Mouse (Mus musculus): Measurements from ENCODE around the gene Tmem238l. TPM values are rescaled to one million over a fixed set of nuclear protein-coding genes. Genes with fewer than 3 reads are reported as not detected.

The Tmem238l gene
- total RNA-seq, 2 experiments from 2014 or later, result not detected

DNA sequence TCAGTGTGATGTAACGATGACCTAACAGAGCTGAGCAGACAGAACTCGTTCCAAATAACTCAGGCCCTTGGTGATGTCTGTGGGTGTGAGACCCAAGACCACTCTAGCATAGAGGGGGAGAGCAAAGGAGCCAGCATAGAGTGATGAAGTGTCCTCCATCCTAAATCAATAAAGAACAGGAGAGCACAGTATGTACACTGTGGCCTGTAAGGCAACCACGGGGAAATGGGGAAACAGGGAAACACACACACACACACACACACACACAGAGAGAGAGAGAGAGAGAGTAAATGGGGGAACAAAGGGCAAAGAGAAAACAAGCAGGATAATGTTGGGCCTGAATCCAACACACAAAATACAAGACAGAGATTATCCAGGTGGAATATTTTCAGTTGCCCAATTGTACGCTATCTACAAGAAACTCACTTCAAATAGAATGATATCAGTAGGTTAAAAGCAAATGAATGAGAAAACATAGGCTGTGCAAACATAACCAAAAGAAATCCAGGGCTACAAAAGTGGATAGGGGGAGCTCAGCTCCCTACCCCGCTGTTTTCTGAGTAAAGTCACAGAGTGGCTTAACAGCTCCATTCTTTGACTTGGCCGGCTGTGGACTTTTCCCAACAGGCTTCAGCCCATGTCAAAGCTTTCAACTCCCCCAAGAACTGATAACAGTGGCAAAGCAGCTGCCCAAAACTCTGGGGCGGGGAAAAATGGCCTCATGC is 19.3 kb downstream of the Tmem238l start:
- DNase-seq (ENCODE audit: low spot score in 2 of 2), result no peak

DNA sequence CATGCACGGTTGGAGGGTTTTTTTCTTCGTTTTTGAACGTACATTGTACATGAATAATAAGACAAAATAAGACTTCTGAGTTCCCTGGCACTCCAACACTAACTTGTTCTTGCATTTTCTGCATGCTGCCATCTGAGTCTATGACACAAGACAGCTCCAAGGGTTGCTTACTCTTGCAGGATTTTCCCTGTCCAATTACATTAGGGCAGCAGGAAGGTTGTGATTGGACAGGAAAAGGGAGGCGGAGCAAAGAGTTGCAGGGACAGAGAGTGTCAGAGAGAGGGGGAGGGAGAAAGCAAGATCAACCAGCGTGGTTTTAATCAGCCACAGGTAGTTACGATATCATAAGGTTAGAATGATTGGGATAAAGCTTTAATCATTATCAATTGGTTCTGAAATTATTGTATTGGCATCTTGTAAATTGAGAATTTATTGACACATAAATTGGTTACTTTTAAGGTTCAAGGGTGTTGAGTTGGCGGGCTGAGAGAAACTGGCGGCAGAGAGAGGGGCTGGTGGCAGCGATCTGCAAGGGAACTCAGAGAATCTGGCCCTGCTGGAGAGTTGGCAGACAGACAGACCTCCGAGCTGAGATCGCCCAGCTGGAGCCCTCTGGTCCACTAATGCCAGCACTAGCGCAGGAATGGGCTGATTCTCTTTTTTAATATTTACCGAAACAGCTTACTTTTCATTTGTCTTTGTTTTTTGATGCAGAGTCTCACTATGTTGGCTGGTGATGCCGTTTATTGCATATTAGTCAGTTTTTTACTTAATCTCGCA is 25.1 kb downstream of the Tmem238l start:
- no peak for DNase-seq (ENCODE audit: low spot score in 2 of 2)

DNA sequence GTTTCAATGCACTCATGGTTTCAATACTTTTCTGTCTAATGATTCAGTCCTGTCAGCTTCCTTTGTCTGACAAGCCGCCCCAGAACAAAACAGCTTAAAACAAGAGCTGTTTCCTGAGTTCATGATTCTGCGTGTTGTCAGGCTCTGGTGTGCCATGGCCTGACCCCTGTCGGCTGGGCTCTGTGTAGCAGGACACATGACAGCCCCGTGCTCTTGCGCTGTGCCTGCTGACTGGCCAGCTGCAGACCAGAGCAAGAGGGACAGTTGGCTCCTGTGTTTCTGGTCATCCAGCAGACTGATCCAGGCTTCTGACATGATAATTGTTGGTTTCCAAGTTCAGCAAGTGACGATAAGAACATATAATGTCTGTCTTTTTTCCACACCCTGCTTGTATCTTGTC is 26.4 kb downstream of the Tmem238l start:
- DNase-seq (ENCODE audit: low spot score in 2 of 2), result no peak

DNA sequence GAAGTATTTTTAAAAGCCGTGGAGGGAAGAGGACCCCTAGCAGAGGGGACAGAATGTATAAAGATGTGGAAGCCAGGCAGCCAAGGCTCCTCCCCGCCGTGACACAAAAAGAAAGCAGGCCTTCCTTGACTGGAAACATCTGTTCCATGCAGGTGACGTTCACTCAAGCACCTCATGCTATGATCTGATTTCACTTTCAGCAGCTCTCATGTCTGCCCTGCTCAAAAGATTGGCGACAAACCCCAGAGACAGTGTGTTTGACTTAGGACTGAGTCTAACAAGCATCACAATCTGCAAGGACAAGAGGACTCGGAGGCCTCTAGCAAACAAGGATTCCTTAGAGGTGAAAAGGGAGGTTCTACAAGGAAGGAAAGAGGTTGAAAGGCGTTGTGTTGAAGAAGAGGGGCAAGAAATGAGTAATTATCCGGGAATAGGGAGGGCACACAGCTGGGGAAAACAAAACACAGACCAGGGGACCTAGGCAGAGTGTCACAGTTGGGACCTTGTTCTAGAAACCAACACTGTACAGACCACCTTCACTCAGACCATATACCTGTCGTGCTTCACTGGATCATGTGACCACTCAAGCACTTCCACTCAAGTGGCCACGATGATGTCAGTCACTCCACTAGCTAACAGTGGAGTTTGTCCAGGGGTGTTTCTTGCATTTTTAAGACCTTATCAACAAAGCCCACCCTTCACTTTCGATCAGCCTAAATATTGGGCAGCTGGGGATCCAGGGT is 27.2 kb downstream of the Tmem238l start:
- DNase-seq (ENCODE audit: low spot score in 2 of 2), result no peak

DNA sequence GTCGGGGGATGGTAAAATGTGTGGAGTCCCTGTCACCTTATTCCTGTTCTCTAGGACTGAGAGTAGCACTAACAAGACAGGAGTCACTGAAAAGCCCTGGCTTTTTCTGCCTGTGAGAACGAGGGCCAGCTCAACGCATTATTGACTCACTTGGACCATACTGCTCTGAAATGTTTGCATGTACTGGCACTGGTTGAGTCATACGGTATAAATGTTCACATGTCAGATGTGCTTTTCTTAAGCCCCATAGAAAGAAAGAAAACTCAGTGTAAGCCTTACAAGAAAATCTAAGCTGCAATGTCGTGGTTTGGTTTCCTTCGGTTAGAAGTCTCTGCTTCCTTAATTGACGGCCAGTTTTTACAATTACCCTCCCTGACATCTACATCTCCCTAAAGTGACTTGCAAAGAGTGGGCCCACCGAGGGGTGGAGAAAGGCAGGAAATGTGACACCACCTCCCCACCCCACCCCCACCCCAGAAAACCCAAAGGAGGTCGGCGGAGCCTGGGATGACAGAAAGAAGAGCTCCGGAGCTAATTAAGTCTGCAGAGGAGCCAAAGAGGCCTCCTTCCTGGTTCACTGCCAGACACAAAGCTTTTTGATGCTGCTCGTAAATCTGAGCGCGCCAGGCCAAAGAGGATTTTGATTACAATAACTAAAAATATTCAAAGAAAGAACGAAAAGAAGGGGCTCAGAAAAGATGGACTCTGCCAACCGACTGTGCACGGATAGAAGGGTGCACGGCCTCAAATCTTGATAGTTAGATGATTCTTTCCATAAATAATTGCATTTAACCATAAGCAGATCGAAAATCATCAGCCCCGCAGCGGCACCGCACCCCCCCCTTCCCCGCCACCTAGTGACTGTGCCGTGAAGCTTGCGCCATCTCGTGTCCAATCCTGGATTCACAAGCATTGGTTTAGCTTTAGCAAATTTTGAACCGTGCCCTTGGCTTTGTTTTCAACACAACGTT is 28.0 kb downstream of the Tmem238l start:
- peak; percentile 78 for DNase-seq (ENCODE audit: low spot score in 2 of 2)

- DNase-seq (ENCODE audit: low spot score in 2 of 2), result no peak
These were observed 28.8 kb downstream of the Tmem238l start for GRCm38 (mm10) chr11:66985136-66985702.

- no peak for DNase-seq (ENCODE audit: low spot score in 2 of 2)
These were observed 35.7 kb downstream of the Tmem238l start for GRCm38 (mm10) chr11:66992150-66992549.

GRCm38 (mm10) chr11:66993674-66994073 is 37.2 kb downstream of the Tmem238l start:
- DNase-seq (ENCODE audit: low spot score in 2 of 2), result no peak

DNA sequence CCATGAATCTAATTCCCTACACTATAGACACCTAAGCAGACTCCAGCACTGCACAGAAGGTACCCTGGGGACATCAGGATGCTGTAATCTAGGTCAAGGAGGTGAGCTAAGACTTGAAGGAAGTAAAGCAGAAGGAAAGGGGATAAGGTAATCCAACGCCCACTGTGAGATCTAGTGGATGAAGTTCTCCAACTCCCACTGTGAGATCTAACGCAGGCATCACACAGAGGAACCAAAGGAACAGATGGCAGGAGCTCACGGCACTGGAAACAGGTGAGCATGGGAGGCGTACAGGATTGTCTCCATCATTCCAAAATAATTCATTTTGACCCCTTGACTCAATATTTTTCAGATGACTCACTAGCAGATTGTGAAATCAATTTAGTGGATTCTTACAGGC is 40.0 kb downstream of the Tmem238l start:
- DNase-seq (ENCODE audit: low spot score in 2 of 2), result no peak

DNA sequence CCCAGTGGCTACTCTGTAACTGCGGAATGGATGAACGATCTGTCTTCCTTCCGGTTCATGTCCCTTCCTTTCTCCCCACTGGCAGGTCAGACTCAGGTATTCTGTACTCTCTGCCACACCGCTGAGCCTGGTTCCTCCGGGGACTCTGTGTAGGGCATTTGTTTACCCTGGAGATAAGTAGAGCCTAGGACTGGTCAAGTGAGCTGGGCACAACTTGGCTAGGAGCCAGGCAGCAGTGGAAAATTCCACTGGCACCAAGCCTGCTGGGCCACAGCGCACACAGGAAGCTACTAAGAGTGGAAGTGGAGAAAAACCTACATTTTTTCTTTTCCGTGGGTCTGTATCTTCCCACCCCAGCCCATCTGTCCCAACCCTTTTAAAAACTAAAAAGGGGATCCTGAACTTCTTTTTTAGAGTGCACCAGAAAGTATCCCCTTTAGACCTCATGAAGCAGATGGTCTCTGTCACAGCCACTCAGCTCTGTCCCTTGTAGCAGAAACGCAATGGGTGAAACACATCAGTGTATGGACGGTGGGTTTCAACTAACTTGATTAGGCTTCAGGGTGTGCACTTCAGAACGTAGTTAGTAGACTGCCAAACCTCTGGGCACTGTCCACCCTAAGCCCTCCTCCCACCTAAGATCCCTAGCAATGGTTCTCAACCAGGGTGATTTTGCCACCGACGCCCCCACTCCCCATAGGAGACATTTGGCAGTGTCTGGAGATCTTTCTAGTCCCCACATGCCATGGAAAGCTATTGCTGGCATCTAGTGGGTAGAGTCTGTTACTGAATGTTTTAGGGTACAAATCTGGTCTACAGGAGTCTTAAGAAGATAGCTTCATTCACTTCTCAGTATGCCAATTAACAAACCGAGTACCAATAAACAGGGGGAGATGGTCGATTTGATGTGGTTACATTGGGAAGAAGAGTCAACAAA is 42.3 kb downstream of the Tmem238l start:
- no peak for DNase-seq (ENCODE audit: low spot score in 2 of 2)

DNA sequence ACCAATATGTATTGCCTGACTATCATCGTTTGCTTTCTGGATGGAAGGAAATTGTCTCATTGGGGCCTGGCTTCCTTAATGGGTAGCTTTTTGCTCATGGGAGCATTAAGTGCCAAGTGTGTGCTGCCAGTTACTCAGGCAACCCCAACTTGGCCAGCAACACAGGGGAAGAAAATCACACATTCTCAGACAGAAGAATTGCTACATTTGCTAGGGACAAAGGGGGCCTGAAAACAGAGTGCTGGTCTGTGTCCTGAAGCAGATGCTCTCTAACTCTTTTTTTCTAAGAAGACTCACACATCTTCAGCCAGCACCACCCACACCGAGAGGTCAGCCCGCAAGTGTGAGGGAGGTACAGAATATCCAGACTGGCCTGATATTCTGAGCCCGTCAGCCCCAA is 44.2 kb downstream of the Tmem238l start:
- DNase-seq (ENCODE audit: low spot score in 2 of 2), result no peak

DNA sequence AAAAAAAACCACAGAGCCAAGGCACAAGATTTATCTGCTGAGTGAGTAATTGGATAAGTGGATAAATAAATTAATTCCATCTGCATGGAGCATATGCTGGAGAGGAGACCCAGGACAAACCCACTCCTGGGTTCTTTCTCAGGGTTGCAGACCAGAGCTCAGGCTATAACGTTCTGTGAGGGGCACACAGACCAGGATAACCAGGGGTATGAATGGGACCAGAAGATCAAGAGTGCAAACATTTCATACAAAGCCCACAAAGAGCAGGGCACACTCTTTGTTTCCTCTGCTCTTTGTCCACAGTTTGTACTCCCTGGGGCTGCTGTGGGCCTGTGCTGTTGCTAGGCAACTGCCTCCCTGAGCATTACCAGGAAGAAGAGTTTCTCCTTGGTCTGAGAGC is 45.3 kb downstream of the Tmem238l start:
- DNase-seq (ENCODE audit: low spot score in 2 of 2), result no peak

DNA sequence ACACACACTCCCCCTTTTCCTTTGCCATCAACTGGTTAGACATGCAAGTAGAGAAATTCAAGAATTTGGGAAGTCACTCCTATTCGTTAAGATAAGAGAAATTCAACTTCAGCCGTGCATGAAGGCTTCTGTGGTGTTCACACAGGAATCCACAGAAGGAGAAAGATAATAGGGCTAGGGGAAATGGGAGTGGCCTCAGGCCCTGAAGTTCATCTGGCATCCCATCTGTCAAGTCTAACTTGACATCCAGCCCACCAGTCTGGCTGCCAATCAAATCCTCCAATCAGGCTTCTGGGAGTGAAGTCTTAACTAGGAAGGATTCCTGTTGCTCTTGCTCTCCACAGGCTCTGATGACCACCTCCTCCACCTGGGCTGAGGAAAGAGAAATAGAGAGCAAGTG is 46.5 kb downstream of the Tmem238l start:
- no peak for DNase-seq (ENCODE audit: low spot score in 2 of 2)

DNA sequence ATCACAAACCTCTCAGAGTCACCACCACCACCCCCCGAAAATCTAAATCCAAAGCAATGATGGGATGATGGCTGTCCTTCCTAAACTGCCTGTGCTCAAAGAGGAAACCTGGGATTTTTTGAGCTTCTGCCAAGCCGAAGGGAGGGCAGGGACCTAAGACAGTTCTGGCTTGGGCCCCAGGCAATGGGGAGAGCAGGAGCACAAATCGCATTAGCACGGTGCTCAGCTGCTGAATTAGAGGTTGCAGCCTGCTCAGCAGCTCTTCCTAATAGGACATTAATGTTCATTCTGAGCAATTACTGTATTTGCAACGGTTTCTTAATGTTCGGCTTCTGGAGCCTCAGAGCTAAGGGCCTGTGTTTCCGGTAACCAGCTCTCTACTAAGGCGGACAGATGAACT is 51.5 kb downstream of the Tmem238l start:
- DNase-seq (ENCODE audit: low spot score in 2 of 2), result no peak

DNA sequence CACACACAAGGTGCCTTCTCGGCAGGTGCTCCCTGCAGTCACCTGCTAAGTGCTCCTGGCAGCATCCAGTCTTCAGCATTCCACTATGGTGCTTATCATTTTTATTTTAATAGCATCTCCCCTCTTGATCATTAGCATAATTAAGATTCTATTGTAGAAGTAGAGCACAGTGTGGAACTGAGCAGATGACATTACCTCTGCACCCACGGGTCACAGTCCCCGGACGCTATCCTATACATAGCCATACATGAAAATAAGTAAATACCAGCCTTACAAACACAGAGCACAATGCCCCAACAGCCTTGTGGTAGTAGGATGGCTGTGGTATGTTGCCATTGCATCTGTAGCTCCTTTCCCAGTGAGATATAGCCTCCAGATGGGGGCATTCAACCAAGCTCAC is 52.1 kb downstream of the Tmem238l start:
- no peak for DNase-seq (ENCODE audit: low spot score in 2 of 2)

DNA sequence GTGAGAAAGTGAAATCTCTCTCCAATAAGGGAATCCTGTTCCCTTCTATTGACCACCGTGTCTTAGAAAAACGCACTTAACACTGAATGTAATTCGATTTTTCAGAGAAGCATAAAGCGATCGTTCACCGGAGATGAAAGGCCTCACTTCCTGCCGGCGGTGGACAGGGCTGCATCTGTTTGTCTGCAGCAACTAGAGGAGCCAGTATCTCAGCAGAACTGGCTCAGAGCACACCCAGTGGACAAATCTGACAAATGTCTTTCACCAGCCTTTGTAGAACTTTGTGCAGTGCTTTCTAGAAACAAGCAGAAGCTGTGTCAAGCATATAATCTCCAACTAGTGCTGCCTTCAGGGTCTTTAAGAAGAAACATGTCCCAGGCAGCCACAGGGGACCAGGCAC is 54.0 kb downstream of the Tmem238l start:
- no peak for DNase-seq (ENCODE audit: low spot score in 2 of 2)

DNA sequence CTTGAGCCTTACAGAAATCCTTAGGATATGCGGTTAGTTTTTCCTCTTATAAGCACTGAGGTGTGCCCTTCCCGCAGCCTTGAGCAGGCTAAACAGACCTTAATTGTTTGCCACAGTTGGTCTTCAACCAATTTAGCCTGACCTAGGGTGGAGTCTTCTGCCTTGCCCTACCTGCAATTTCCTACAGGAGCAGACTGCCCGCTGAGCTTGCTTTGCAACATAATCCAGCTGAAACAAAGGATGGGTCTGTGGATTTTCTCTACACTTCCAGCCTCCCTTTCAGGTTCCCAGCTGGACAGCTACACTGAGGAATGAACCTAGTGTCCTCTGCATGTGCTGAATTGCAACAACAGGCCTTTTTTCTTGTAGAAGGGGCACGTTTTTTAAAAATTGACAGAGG is 55.2 kb downstream of the Tmem238l start:
- no peak for DNase-seq (ENCODE audit: low spot score in 2 of 2)
